ENCODE assay signal across 30 mouse cellular contexts in genomic region chr3:96411821-96412220, GRCm38 (mm10). TPM values are rescaled to one million over a fixed set of nuclear protein-coding genes. Genes with fewer than 3 reads are reported as not detected.
DNase-seq lines count a peak whose midpoint lies in the region; ATAC-seq and TF ChIP-seq lines count a peak whose summit lies in the region.
"Had no signal": no experiment of that assay in that cellular context is flagged by ENCODE, and none has a peak within 500 bp of the region (broad histone marks: within the 10 kb centered on the region; RNA-seq: fewer than 3 reads in every experiment).

No protein-coding gene starts in this region.

- H3K4me2 ChIP-seq in kidney, postnatal 0 days (ENCODE audit: low read length) = no peak overlapping the region
- no peak overlapping the region for H3K4me2 ChIP-seq in midbrain, postnatal 0 days (ENCODE audit: low read depth, low read length, poor library complexity, severe bottlenecking)
- H3K4me2 ChIP-seq in midbrain, embryonic 11.5 days = no peak overlapping the region
- no peak overlapping the region for H3K4me2 ChIP-seq in forebrain, embryonic 13.5 days
- H3K4me2 ChIP-seq: embryonic facial prominence, embryonic 15.5 days; hindbrain, embryonic 12.5 days had no signal

- no peak for ATAC-seq in kidney, postnatal 0 days (replicated peaks; ENCODE audit: low FRiP score, low read depth)
- no peak for ATAC-seq in midbrain, postnatal 0 days (ENCODE audit: low FRiP score)
- no peak for ATAC-seq in midbrain, embryonic 11.5 days (ENCODE audit: low FRiP score)
- no peak for ATAC-seq in forebrain, embryonic 13.5 days
- ATAC-seq: CD4-positive, CD25-positive, alpha-beta regulatory T cell, adult 4 months; forebrain, embryonic 16.5 days had no signal

- 0 out of 2 replicates have a peak, but pooled peaks have one; percentile 4 for TF ChIP-seq CTCF in kidney, postnatal 0 days (IDR thresholded peaks at IDR 0.05; ENCODE audit: low read depth)
- peak; percentile 18; the same call in 1 of the 2 replicates for TF ChIP-seq CTCF in midbrain, postnatal 0 days (IDR thresholded peaks at IDR 0.05)

- 88% methylated on average over 3 of the region's 3 CpGs for WGBS in kidney, postnatal 0 days
- WGBS in midbrain, postnatal 0 days = 79% methylated on average over 3 of the region's 3 CpGs
- WGBS in midbrain, embryonic 11.5 days = 77% methylated on average over 3 of the region's 3 CpGs
- WGBS in forebrain, embryonic 13.5 days = 79% methylated on average over 3 of the region's 3 CpGs

- H3K9me3 ChIP-seq in kidney, postnatal 0 days (replicated peaks; ENCODE audit: low read length) = no peaks in the 10 kb centered on the region
- H3K9me3 ChIP-seq in midbrain, postnatal 0 days (ENCODE audit: low read length) = no peaks in the 10 kb centered on the region
- H3K9me3 ChIP-seq in midbrain, embryonic 11.5 days (ENCODE audit: control insufficient read depth, low read length) = no peaks in the 10 kb centered on the region
- H3K9me3 ChIP-seq in forebrain, embryonic 13.5 days (replicated peaks) = 0 out of 2 replicates have a peak, but pooled peaks cover 5% of the 10 kb centered on the region
- H3K9me3 ChIP-seq: embryonic facial prominence, embryonic 15.5 days; forebrain, embryonic 10.5 days; heart, embryonic 10.5 days; hindbrain, embryonic 12.5 days had no signal

- DNase-seq in kidney, postnatal 0 days (ENCODE audit: low spot score) = no peak
- no peak for DNase-seq in kidney, postnatal 36 days
- no peak for DNase-seq in midbrain, postnatal 0 days (ENCODE audit: low spot score)
- DNase-seq in midbrain, embryonic 11.5 days (ENCODE audit: low spot score, missing footprints) = no peak
- peak; percentile 22 for DNase-seq in NIH3T3 (ENCODE audit: low read depth)
- DNase-seq in adrenal gland, postnatal 10 days = no peak
- DNase-seq: adrenal gland, adult 8-10 months; B cell, adult 2 months; cerebellum, adult 11 months; cerebellum, adult 8-10 months; cerebellum, postnatal 14 days; embryo, embryonic 11 days; gastrocnemius, postnatal 10 days; heart, adult 18-20 months; heart, postnatal 10 days; heart, postnatal 4 days had no signal

- no peak overlapping the region for H3K27ac ChIP-seq in kidney, postnatal 0 days
- no peak overlapping the region for H3K27ac ChIP-seq in midbrain, postnatal 0 days (ENCODE audit: low read depth, low read length)
- H3K27ac ChIP-seq in midbrain, embryonic 11.5 days (ENCODE audit: low read depth, low read length) = no peak overlapping the region
- no peak overlapping the region for H3K27ac ChIP-seq in forebrain, embryonic 13.5 days
- H3K27ac ChIP-seq: embryonic facial prominence, embryonic 15.5 days; forebrain, embryonic 10.5 days; heart, embryonic 10.5 days; hindbrain, embryonic 12.5 days had no signal

- H3K4me3 ChIP-seq in kidney, postnatal 0 days (replicated peaks; ENCODE audit: low read depth, low read length) = no peak overlapping the region
- H3K4me3 ChIP-seq in midbrain, postnatal 0 days (ENCODE audit: low read depth, low read length) = no peak overlapping the region
- no peak overlapping the region for H3K4me3 ChIP-seq in midbrain, embryonic 11.5 days (ENCODE audit: low read depth, low read length)
- H3K4me3 ChIP-seq in forebrain, embryonic 13.5 days = no peak overlapping the region
- H3K4me3 ChIP-seq: embryonic facial prominence, embryonic 15.5 days; erythroblast, embryonic 14.5 days; forebrain, embryonic 10.5 days; heart, embryonic 10.5 days; hindbrain, embryonic 12.5 days had no signal

- no peaks in the 10 kb centered on the region for H3K36me3 ChIP-seq in kidney, postnatal 0 days (ENCODE audit: insufficient read depth, low read length)
- H3K36me3 ChIP-seq in midbrain, postnatal 0 days (ENCODE audit: insufficient read depth, low read length) = no peaks in the 10 kb centered on the region
- H3K36me3 ChIP-seq in midbrain, embryonic 11.5 days (ENCODE audit: control insufficient read depth, insufficient read depth, low read length) = no peaks in the 10 kb centered on the region
- no peaks in the 10 kb centered on the region for H3K36me3 ChIP-seq in forebrain, embryonic 13.5 days (ENCODE audit: poor library complexity, severe bottlenecking)
- H3K36me3 ChIP-seq: embryonic facial prominence, embryonic 15.5 days; hindbrain, embryonic 12.5 days had no signal

- no peak overlapping the region for H3K9ac ChIP-seq in kidney, postnatal 0 days (ENCODE audit: low read depth, low read length)
- H3K9ac ChIP-seq in midbrain, postnatal 0 days (replicated peaks; ENCODE audit: low read length, poor library complexity, severe bottlenecking) = no peak overlapping the region
- H3K9ac ChIP-seq in midbrain, embryonic 11.5 days (ENCODE audit: low read length) = no peak overlapping the region
- H3K9ac ChIP-seq in forebrain, embryonic 13.5 days = no peak overlapping the region
- H3K9ac ChIP-seq: embryonic facial prominence, embryonic 15.5 days; hindbrain, embryonic 12.5 days had no signal

- H3K4me1 ChIP-seq in kidney, postnatal 0 days (replicated peaks; ENCODE audit: insufficient read depth, low read length) = no peaks in the 10 kb centered on the region
- no peaks in the 10 kb centered on the region for H3K4me1 ChIP-seq in midbrain, postnatal 0 days (ENCODE audit: insufficient read depth, low read length)
- H3K4me1 ChIP-seq in midbrain, embryonic 11.5 days (ENCODE audit: control insufficient read depth, insufficient read depth, low read length) = peaks cover 8% of the 10 kb centered on the region
- H3K4me1 ChIP-seq in forebrain, embryonic 13.5 days = peaks cover 13% of the 10 kb centered on the region

- H3K27me3 ChIP-seq in kidney, postnatal 0 days (ENCODE audit: insufficient read depth, low read length) = peaks cover 24% of the 10 kb centered on the region
- H3K27me3 ChIP-seq in midbrain, postnatal 0 days (ENCODE audit: insufficient read depth, low read length) = peaks cover 35% of the 10 kb centered on the region
- peaks cover 16% of the 10 kb centered on the region for H3K27me3 ChIP-seq in midbrain, embryonic 11.5 days (ENCODE audit: control insufficient read depth, insufficient read depth, low read length)
- peaks cover 45% of the 10 kb centered on the region for H3K27me3 ChIP-seq in forebrain, embryonic 13.5 days

RNA-seq across cellular contexts. Expression of gene BC107364, which starts 40.3 kb away (rescaled TPM):
- polyA plus RNA-seq in kidney, postnatal 0 days (2015; fragmentation: Nextera tagmentation; extraction: Ambion mirVana) = 0.40 and 0.51 TPM in 2 replicates
- not detected in 2 replicates for total RNA-seq in midbrain, postnatal 0 days (2014; rRNA removed)
- polyA plus RNA-seq in midbrain, postnatal 0 days (2015; fragmentation: Nextera tagmentation; extraction: Ambion mirVana) = not detected in 2 replicates
- not detected in 2 replicates for polyA plus RNA-seq in midbrain, embryonic 11.5 days (2014; fragmentation: Nextera tagmentation; extraction: Ambion mirVana)
- polyA plus RNA-seq in forebrain, embryonic 13.5 days (2015; fragmentation: Nextera tagmentation; extraction: Ambion mirVana) = not detected in 2 replicates
- not detected for total RNA-seq in adrenal gland, postnatal 10 days (2021)
- total RNA-seq: adrenal gland, adult 8-10 months; adrenal gland, postnatal 4 days; common myeloid progenitor, adult 5-6 weeks; gastrocnemius, postnatal 10 days; gastrocnemius, postnatal 4 days; heart, adult 18-20 months; heart, postnatal 10 days had no signal
- polyA plus RNA-seq: brain, embryonic 14.5 days; CD4-positive, CD25-positive, alpha-beta regulatory T cell, adult 4 months; embryonic facial prominence, embryonic 11.5 days; erythroblast, embryonic 14.5 days; forebrain, embryonic 10.5 days; forebrain, embryonic 16.5 days; frontal cortex, adult 2 months; heart, embryonic 10.5 days; hindbrain, embryonic 12.5 days had no signal
